In the genomic region with DNA sequence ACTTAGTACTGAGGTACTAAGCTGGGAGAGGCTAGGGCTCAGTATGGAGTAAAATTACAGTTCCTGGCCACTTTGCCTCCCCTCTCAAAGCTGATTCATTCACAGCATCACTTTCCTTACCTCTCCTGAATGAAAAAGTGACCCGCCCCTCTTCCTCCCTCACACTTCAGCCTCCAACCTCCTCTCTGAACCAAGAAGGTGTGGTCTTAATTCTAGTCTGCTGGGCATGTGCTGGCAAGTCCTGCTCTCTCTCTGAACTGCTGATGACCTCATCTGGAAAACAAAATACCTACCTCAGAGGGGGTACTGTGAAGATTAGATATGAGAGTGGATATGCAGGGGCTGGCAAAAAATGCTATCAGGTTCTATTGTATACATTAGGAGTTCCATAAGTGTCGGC, we compare ENCODE assay signal across 15 mouse cellular contexts. TPM values are rescaled to one million over a fixed set of nuclear protein-coding genes. Genes with fewer than 3 reads are reported as not detected.
DNase-seq lines count a peak whose midpoint lies in the region; ATAC-seq and TF ChIP-seq lines count a peak whose summit lies in the region.
"Had no signal": no experiment of that assay in that cellular context is flagged by ENCODE, and none has a peak within 500 bp of the region (broad histone marks: within the 10 kb centered on the region; RNA-seq: fewer than 3 reads in every experiment).

No protein-coding gene starts in this region.

- WGBS in kidney, embryonic 16.5 days: 73% methylated on average over 2 of the region's 2 CpGs
- WGBS in midbrain, embryonic 15.5 days: 84% methylated on average over 2 of the region's 2 CpGs

- no peaks in the 10 kb centered on the region for H3K9me3 ChIP-seq in kidney, embryonic 16.5 days (ENCODE audit: low read length)
- no peaks in the 10 kb centered on the region for H3K9me3 ChIP-seq in CH12.LX (replicated peaks; ENCODE audit: low read length)
- no peaks in the 10 kb centered on the region for H3K9me3 ChIP-seq in midbrain, embryonic 15.5 days
- H3K9me3 ChIP-seq: embryonic facial prominence, embryonic 12.5 days; hindbrain, embryonic 10.5 days had no signal

- H3K9ac ChIP-seq in kidney, embryonic 16.5 days (replicated peaks; ENCODE audit: low read length): no peak overlapping the region
- no peak overlapping the region for H3K9ac ChIP-seq in CH12.LX (ENCODE audit: insufficient read depth, low read depth)
- no peak overlapping the region for H3K9ac ChIP-seq in midbrain, embryonic 15.5 days
- H3K9ac ChIP-seq: embryonic facial prominence, embryonic 12.5 days had no signal

- H3K4me3 ChIP-seq in kidney, embryonic 16.5 days (ENCODE audit: low read length): no peak overlapping the region
- H3K4me3 ChIP-seq in CH12.LX (replicated peaks in 1 of 3; ENCODE audit: low read depth in 2 of 3, low read length in 2 of 3, poor library complexity in 1 of 3): no peak overlapping the region
- H3K4me3 ChIP-seq in midbrain, embryonic 15.5 days: no peak overlapping the region
- H3K4me3 ChIP-seq: embryonic facial prominence, embryonic 12.5 days; hindbrain, embryonic 10.5 days had no signal

- no peak for TF ChIP-seq POLR2A in CH12.LX (IDR thresholded peaks at IDR 0.05; ENCODE audit: low read depth, low read length)

- no peaks in the 10 kb centered on the region for H3K27me3 ChIP-seq in kidney, embryonic 16.5 days (ENCODE audit: insufficient read depth, low read length)
- no peaks in the 10 kb centered on the region for H3K27me3 ChIP-seq in CH12.LX (replicated peaks)
- no peaks in the 10 kb centered on the region for H3K27me3 ChIP-seq in midbrain, embryonic 15.5 days (replicated peaks)
- H3K27me3 ChIP-seq: embryonic facial prominence, embryonic 12.5 days had no signal

- no peak for DNase-seq in kidney, adult 18-20 months
- DNase-seq in CH12.LX (ENCODE audit: extremely low read depth): peak; percentile 52
- DNase-seq in Muller cell, postnatal 12 days (ENCODE audit: inconsistent ontology term): peak; percentile 62
- DNase-seq in left cerebral cortex, postnatal 25 days (ENCODE audit: low spot score in 2 of 2): no peak
- DNase-seq: cerebellum, adult 9-10 months; kidney, adult 9 months; thymus, postnatal 25 days had no signal

- no peaks in the 10 kb centered on the region for H3K36me3 ChIP-seq in kidney, embryonic 16.5 days (ENCODE audit: insufficient read depth, low read length)
- no peaks in the 10 kb centered on the region for H3K36me3 ChIP-seq in CH12.LX (replicated peaks in 1 of 2; ENCODE audit: control insufficient read depth in 1 of 2, insufficient read depth in 1 of 2, low read length in 1 of 2)
- H3K36me3 ChIP-seq in midbrain, embryonic 15.5 days (replicated peaks): no peaks in the 10 kb centered on the region
- H3K36me3 ChIP-seq: embryonic facial prominence, embryonic 12.5 days; hindbrain, embryonic 10.5 days had no signal

- no peaks in the 10 kb centered on the region for H3K79me2 ChIP-seq in CH12.LX (replicated peaks; ENCODE audit: control insufficient read depth, extremely low read depth, insufficient read depth, poor library complexity, severe bottlenecking)

- no peak overlapping the region for H3K4me2 ChIP-seq in kidney, embryonic 16.5 days (replicated peaks; ENCODE audit: low read depth, low read length)
- 0 out of 2 replicates have a peak overlapping the region, but pooled peaks have one; percentile 13 for H3K4me2 ChIP-seq in CH12.LX (ENCODE audit: insufficient read depth, low read depth, poor library complexity, severe bottlenecking)
- H3K4me2 ChIP-seq in midbrain, embryonic 15.5 days: no peak overlapping the region
- H3K4me2 ChIP-seq: embryonic facial prominence, embryonic 12.5 days; liver, embryonic 11.5 days had no signal

- intact Hi-C loops in left cerebral cortex, postnatal 25 days (cut with DNase I): no loop called here

- H3K4me1 ChIP-seq in kidney, embryonic 16.5 days (ENCODE audit: insufficient read depth, low read length): peaks cover 24% of the 10 kb centered on the region
- peaks cover 26 to 53% of the 10 kb centered on the region in 2 experiments for H3K4me1 ChIP-seq in CH12.LX (ENCODE audit: control insufficient read depth in 1 of 2, insufficient read depth in 2 of 2)
- H3K4me1 ChIP-seq in midbrain, embryonic 15.5 days: peaks cover 10% of the 10 kb centered on the region

- no peak for ATAC-seq in kidney, embryonic 16.5 days (ENCODE audit: low FRiP score, low TSS enrichment)
- 0 out of 2 replicates have a peak, but pooled peaks have one; percentile 16 for ATAC-seq in megakaryocyte-erythroid progenitor cell, adult 5-6 weeks (replicated peaks; ENCODE audit: low FRiP score, low TSS enrichment, poor library complexity, severe bottlenecking)
- no peak for ATAC-seq in midbrain, embryonic 15.5 days (replicated peaks)

- TF ChIP-seq EP300 in CH12.LX (IDR thresholded peaks at IDR 0.05; ENCODE audit: low read length): peak; percentile 52; the same call in 1 of the 2 replicates

- no peak for TF ChIP-seq CTCF in CH12.LX (conservative IDR thresholded peaks at IDR 0.05 in 1 of 2, IDR thresholded peaks at IDR 0.05 in 1 of 2; ENCODE audit: low read depth in 2 of 2, low read length in 2 of 2)

- H3K27ac ChIP-seq in kidney, embryonic 16.5 days (ENCODE audit: low read length): 0 out of 2 replicates have a peak overlapping the region, but pooled peaks have one; percentile 13
- H3K27ac ChIP-seq in CH12.LX (ENCODE audit: insufficient read depth, low read depth): no peak overlapping the region
- no peak overlapping the region for H3K27ac ChIP-seq in midbrain, embryonic 15.5 days
- H3K27ac ChIP-seq: embryonic facial prominence, embryonic 12.5 days; hindbrain, embryonic 10.5 days had no signal

- TF ChIP-seq RAD21 in CH12.LX (IDR thresholded peaks at IDR 0.05; ENCODE audit: low read depth, low read length): no peak

- dilution Hi-C loops in CH12.LX (cut with MboI; ENCODE audit: extremely low pct_ligation_motif_present, extremely low pct_unique_long_range_greater_than_20kb, low sequenced_read_pairs): no loop called here

- in situ Hi-C loops in CH12.LX (cut with MboI; ENCODE audit: low pct_ligation_motif_present, low pct_unique_long_range_greater_than_20kb, low sequenced_read_pairs): loop anchor here (5.0 to 25.0 kb wide), 2 partner anchors 98 to 362 kb away; no protein-coding TSS in a partner anchor

TF ChIP-seq in CH12.LX, 34 proteins besides CTCF, POLR2A, EP300 and RAD21 (continues in another document):
- TF ChIP-seq IRF4 (IDR thresholded peaks at IDR 0.05; ENCODE audit: low read depth, low read length) (peak; percentile 74; the same call in 1 of the 2 replicates), MEF2A (IDR thresholded peaks at IDR 0.05; ENCODE audit: borderline replicate concordance, low read depth, low read length) (peak; percentile 68), SMC3 (IDR thresholded peaks at IDR 0.05; ENCODE audit: low read depth, low read length) (no peak), JUN (IDR thresholded peaks at IDR 0.05; ENCODE audit: insufficient read depth, low read depth, low read length) (peak; percentile 86), RCOR1 (conservative IDR thresholded peaks at IDR 0.05; ENCODE audit: low read depth, low read length) (no peak), CHD2 (IDR thresholded peaks at IDR 0.05; ENCODE audit: low read length) (no peak), ETS1 (conservative IDR thresholded peaks at IDR 0.05; ENCODE audit: low read depth, low read length) (0 out of 2 replicates have a peak, but pooled peaks have one; percentile 8), TCF12 (IDR thresholded peaks at IDR 0.05; ENCODE audit: low read depth, low read length) (no peak), NRF1 (IDR thresholded peaks at IDR 0.05; ENCODE audit: low read depth, low read length) (peak; percentile 26; the same call in 1 of the 2 replicates), CHD1 (IDR thresholded peaks at IDR 0.05; ENCODE audit: low read depth, low read length) (peak; percentile 97; the same call in 1 of the 2 replicates)

RNA-seq across cellular contexts. Expression of a gene that starts 4.0 kb away (rescaled TPM):
- not detected in 2 replicates for polyA plus RNA-seq in kidney, embryonic 16.5 days (2015; fragmentation: Nextera tagmentation; extraction: Ambion mirVana)
- total RNA-seq in CH12.LX (2012; rRNA removed): not detected in 2 replicates
- not detected in 2 replicates for total RNA-seq in CH12.LX (2014; rRNA removed)
- not detected in 2 replicates for polyA plus RNA-seq in CH12.LX (2012; ENCODE audit: insufficient read length, low read depth)
- total RNA-seq in megakaryocyte-erythroid progenitor cell, adult 5-6 weeks (2014; fragmentation: Nextera tagmentation): not detected in 2 replicates
- not detected in 2 replicates for total RNA-seq in megakaryocyte-erythroid progenitor cell, adult 5-6 weeks (2017)
- not detected for total RNA-seq in left cerebral cortex, postnatal 25 days (2021)
- polyA plus RNA-seq in midbrain, embryonic 15.5 days (2015; fragmentation: Nextera tagmentation; extraction: Ambion mirVana): not detected in 2 replicates
- total RNA-seq: layer of hippocampus, postnatal 25 days; megakaryocyte, adult 5-6 weeks had no signal
- polyA plus RNA-seq: embryonic facial prominence, embryonic 12.5 days; hindbrain, embryonic 10.5 days; liver, embryonic 11.5 days had no signal

RNA-seq across cellular contexts. Expression of a gene that starts 18.8 kb away (rescaled TPM):
- not detected in 2 replicates for polyA plus RNA-seq in kidney, embryonic 16.5 days (2015; fragmentation: Nextera tagmentation; extraction: Ambion mirVana)
- total RNA-seq in CH12.LX (2012; rRNA removed) (not detected in 2 replicates), CH12.LX (2014; rRNA removed) (not detected in 2 replicates)
- polyA plus RNA-seq in CH12.LX (2012; ENCODE audit: insufficient read length, low read depth): not detected in 2 replicates
- not detected in 2 replicates for total RNA-seq in megakaryocyte-erythroid progenitor cell, adult 5-6 weeks (2014; fragmentation: Nextera tagmentation)
- total RNA-seq in megakaryocyte-erythroid progenitor cell, adult 5-6 weeks (2017): not detected in 2 replicates
- total RNA-seq in left cerebral cortex, postnatal 25 days (2021): not detected
- not detected in 2 replicates for polyA plus RNA-seq in midbrain, embryonic 15.5 days (2015; fragmentation: Nextera tagmentation; extraction: Ambion mirVana)
- total RNA-seq: layer of hippocampus, postnatal 25 days; megakaryocyte, adult 5-6 weeks had no signal
- polyA plus RNA-seq: embryonic facial prominence, embryonic 12.5 days; hindbrain, embryonic 10.5 days; liver, embryonic 11.5 days had no signal

RNA-seq across cellular contexts. Expression of a gene that starts 19.4 kb away (rescaled TPM):
- polyA plus RNA-seq in kidney, embryonic 16.5 days (2015; fragmentation: Nextera tagmentation; extraction: Ambion mirVana): 39.6 and 41.7 TPM in 2 replicates
- 3.1 and 5.5 TPM in 2 replicates for total RNA-seq in CH12.LX (2012; rRNA removed)
- 0.82 and 1.3 TPM in 2 replicates for total RNA-seq in CH12.LX (2014; rRNA removed)
- polyA plus RNA-seq in CH12.LX (2012; ENCODE audit: insufficient read length, low read depth): 10.7 and 14.0 TPM in 2 replicates
- total RNA-seq in megakaryocyte-erythroid progenitor cell, adult 5-6 weeks (2014; fragmentation: Nextera tagmentation): 0.22 TPM in 1 of 2 replicates, not detected in the other
- not detected in 2 replicates for total RNA-seq in megakaryocyte-erythroid progenitor cell, adult 5-6 weeks (2017)
- 1 to 10 TPM; 6.2 to 6.4 TPM for total RNA-seq in left cerebral cortex, postnatal 25 days (2021)
- polyA plus RNA-seq in midbrain, embryonic 15.5 days (2015; fragmentation: Nextera tagmentation; extraction: Ambion mirVana): 4.0 and 4.1 TPM in 2 replicates

RNA-seq across cellular contexts. Expression of a gene that starts 39.5 kb away (rescaled TPM):
- polyA plus RNA-seq in kidney, embryonic 16.5 days (2015; fragmentation: Nextera tagmentation; extraction: Ambion mirVana): not detected in 2 replicates
- total RNA-seq in CH12.LX (2012; rRNA removed): not detected in 2 replicates
- total RNA-seq in CH12.LX (2014; rRNA removed): not detected in 2 replicates
- polyA plus RNA-seq in CH12.LX (2012; ENCODE audit: insufficient read length, low read depth): not detected in 2 replicates
- not detected in 2 replicates for total RNA-seq in megakaryocyte-erythroid progenitor cell, adult 5-6 weeks (2014; fragmentation: Nextera tagmentation)
- not detected in 2 replicates for total RNA-seq in megakaryocyte-erythroid progenitor cell, adult 5-6 weeks (2017)
- not detected for total RNA-seq in left cerebral cortex, postnatal 25 days (2021)
- not detected in 2 replicates for polyA plus RNA-seq in midbrain, embryonic 15.5 days (2015; fragmentation: Nextera tagmentation; extraction: Ambion mirVana)
- total RNA-seq: layer of hippocampus, postnatal 25 days; megakaryocyte, adult 5-6 weeks had no signal
- polyA plus RNA-seq: embryonic facial prominence, embryonic 12.5 days; hindbrain, embryonic 10.5 days; liver, embryonic 11.5 days had no signal

Comparison
In these comparisons a context has a peak if more than half of its experiments do, and no peak if none do; other contexts are left out.
1. DNase-seq: peak in CH12.LX (single experiment) and Muller cell, postnatal 12 days (single experiment); none in kidney, adult 18-20 months (single experiment) and left cerebral cortex, postnatal 25 days (0 of 2).